Mouse (Mus musculus) MN1 (cell line): Measurements from ENCODE around the gene Sh2b3.

Experiments used
- DNase-seq: peaks from one replicate; pipeline ENCODE4 v3.0.0-alpha.2; 2016; ENCODE audit warnings: low spot score

Gene Sh2b3

DNA sequence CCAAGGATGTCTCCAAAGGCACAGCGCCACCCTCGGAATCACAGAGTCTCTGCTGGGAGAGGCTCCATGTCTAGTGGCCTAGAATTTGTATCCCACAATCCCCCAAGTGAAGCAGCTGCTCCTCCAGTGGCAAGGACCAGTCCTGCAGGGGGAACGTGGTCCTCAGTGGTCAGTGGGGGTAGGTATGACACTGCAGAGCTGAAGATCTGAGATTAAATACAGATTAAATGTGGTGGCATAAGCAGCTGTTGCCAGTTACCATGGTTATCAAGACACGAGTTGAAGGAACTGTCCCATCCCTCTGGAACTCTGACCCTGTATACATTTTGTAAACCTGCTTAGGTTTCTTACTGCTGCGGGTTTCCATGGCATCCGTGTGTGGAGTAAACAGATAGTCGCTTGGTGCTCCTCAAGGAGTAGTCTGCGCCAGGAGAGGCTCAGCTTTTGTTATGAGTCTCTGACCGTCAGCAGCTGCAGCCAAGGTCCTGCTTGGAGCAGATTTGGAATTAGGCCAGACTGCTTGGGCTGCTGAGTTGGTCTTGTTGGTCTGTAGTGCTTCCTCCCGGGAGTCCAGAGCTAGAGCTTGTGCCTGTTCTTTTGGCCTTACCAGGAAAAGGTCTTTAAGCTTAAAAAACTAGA is 53.5 kb downstream of the Sh2b3 start:
- DNase-seq: peak; percentile 85

DNA sequence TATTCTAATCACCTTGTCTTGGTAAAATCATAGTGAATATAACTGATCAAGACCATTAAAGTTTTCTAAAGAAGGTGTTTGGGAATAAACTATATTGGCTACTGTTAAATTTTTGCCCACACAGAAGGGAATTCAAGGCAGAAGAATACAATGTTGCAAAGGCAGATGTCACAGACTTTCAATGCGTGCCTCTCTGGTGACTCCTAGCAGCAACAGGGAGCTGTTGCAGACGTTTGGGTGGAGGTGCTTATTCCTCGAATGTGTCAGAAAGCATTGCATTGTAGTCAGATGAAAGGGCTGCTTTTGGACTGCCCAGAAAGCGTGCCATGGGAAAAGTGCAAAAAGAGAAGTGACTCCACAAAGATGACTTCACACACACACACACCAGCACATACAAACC is 55.0 kb downstream of the Sh2b3 start:
- DNase-seq: no peak

DNA sequence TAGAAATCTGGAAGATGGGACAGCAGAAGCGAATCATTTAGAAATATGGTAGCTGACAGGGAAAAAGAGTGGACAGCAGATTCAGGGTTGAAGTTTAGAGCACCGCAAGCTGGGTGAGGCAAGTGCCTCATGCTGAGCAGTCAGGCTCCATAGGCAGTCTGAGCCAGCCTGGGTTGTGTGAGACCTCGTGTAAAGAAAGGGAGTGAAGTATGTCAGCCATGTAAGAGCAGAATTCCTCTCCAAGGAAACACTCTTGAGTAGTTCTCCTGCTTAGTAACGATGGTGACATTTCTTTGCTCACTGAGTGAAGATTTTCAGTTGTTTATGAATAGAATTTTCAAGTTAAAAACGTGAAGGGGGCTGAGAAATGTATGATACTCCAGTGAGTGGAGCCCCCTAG is 57.3 kb downstream of the Sh2b3 start:
- no peak for DNase-seq

DNA sequence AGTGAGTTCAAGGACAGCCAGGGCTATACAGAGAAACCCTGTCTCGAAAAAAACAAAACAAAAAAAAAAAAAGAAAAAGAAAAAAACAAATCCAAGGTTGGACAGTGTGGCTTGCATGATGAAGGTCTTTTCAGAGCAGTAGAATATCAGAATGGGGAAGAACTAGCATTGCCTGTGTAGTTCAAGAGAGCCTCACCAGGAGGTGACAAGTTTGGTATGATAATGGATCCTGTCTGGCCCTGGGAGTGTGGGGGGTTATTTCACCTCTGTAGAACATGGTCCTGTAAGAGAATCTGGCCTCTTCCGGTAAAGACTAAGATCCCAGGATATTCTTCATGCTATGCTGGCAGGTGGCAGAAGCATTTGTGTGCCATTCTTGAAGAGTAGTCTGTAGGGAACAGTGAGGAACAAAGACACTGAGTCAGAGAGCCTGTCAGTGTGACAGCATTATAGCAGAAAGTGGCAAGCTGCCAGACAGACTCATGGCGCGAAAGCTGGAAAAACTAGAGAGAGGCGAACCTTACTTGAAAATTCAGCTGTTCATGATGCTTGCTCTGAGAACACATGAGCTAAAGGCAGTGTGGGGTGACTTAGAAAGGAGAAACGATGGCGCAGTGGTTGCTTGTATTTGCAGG is 58.8 kb downstream of the Sh2b3 start:
- peak; percentile 27 for DNase-seq

DNA sequence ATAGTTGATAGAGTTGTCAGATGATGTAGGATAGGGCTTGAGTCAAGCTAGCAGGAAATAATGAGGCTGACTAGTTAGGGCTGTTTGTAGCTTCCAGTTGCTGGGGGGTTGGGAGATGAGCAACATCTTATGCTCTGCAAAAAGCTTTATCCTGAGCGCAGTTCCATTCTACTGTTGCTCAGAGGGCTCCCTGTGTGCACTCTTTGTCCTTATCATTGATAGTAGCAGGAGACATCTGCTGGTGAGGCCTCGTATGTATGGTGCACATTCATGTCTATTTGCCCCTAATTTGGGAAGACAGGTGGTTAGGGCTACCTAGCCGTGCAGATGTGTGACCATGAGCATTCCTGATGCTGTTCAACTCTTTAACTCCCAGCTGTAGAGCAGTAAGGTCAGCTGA is 65.8 kb downstream of the Sh2b3 start:
- DNase-seq: no peak

DNA sequence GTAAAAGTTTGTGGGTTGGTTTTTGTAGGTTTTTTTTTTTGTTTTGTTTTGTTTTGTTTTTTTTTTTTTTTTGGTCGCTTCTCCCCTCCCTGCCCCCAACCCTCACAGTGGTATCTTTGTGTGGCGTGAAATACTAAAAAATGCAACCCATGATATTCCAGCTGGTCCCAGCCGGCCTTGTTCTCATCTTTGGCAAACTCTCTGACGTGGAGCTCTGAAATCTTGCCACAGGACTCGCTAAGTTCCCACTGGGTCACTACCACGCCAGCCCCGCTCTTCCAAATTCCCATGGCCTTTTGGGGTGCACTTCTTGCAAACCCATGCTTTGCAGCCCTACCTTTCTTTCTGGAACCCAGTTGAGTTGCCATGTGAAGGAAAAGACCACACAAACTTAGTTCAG is 67.6 kb downstream of the Sh2b3 start:
- DNase-seq: no peak

DNA sequence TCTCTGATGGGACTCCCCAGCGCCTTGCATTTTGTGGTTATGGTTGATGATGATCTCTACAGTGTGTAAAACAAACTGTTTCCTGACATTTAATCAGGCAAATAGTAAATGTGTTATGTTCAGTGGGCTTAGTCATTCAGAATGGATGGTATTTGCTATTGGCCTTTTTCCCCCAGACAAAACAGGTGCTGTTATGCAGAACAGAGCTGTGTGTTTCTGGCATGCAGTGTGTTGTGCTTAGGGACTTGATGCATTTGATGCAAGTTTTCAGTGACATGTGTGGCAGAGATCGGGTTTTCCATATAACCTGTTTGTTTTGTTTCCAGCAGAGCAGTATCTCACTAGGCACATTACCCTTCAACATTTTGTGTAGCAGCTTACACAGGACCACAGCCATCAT is 69.9 kb downstream of the Sh2b3 start:
- DNase-seq: no peak

DNA sequence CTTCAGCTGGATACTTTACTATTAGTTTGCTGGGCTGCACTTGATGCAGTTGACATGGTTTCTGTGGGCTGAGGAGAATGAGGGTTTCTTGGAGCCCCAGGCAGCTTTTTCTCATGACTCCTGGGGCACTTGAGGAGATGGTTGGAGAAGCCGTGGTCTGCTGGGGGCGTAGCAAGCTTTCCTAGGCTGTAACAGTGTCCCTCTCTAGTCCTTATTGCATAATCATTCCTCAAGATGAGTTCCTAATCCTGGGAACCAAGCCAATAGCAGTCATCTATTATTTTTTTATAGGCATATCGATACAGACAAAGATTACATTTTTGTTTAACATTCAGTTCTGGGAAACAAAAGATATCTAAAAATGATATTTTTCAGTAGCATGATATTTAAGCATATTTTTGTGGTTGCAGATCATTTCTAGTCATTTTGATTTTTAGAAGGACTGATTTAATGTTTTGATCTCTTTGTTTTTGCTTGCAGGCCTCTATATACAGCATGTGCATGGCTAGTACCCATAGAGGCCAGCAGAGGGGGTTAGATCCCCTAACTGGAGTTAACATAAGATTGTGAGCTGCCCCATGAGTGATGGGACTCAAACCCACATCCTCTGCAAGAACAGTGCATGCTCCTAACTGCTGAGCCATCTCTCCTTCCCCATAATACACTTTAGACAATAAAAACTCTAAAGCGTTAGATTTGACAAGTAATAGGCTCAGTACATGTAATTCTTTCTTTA is 71.2 kb downstream of the Sh2b3 start:
- no peak for DNase-seq
